Mouse (Mus musculus) midbrain, embryonic 15.5 days (tissue): ENCODE results near the gene Spata9. TPM values are rescaled to one million over a fixed set of nuclear protein-coding genes. Genes with fewer than 3 reads are reported as not detected.
A peak's percentile ranks its signal among the peaks of the same experiment; 100 is the strongest.
"Not testable (repeated sequence)": the region's sequence is repeated elsewhere in the genome, so short reads cannot be mapped to it uniquely, and the experiment has no call there.

ENCODE experiments used
- ATAC-seq: fragments of 200-750 bp; cut with Nextera tagmentation; replicated peaks from 2 replicates; pipeline ENCODE4 v1.8.0; 2017; ENCODE audit warnings: moderate TSS enrichment
- H3K27ac ChIP-seq: fragments of 300-500 bp; sonication (generic); 2 replicates; pipeline ENCODE4 v1.5.1; 2015; ENCODE audit warnings: mild to moderate bottlenecking, inconsistent platforms
- H3K27me3 ChIP-seq: fragments of 300-500 bp; sonication (generic); replicated peaks from 2 replicates; pipeline ENCODE4 v1.6.1; 2015; ENCODE audit warnings: inconsistent platforms
- H3K36me3 ChIP-seq: fragments of 300-500 bp; sonication (generic); replicated peaks from 2 replicates; pipeline ENCODE4 v1.6.1; 2015; ENCODE audit warnings: inconsistent platforms
- H3K4me1 ChIP-seq: fragments of 300-500 bp; sonication (generic); 2 replicates; pipeline ENCODE4 v1.6.1; 2015; ENCODE audit warnings: inconsistent platforms
- H3K4me2 ChIP-seq: fragments of 300-500 bp; sonication (generic); 2 replicates; pipeline ENCODE4 v1.6.1; 2015; ENCODE audit warnings: inconsistent platforms, mild to moderate bottlenecking, moderate library complexity
- H3K4me3 ChIP-seq: fragments of 300-500 bp; sonication (generic); 2 replicates; pipeline ENCODE4 v1.5.1; 2015; ENCODE audit warnings: mild to moderate bottlenecking, inconsistent platforms
- H3K9ac ChIP-seq: fragments of 300-500 bp; sonication (generic); 2 replicates; pipeline ENCODE4 v1.6.1; 2015; ENCODE audit warnings: mild to moderate bottlenecking, inconsistent platforms
- H3K9me3 ChIP-seq: fragments of 300-500 bp; sonication (generic); 2 replicates; pipeline ENCODE4 v1.6.1; 2016; ENCODE audit warnings: inconsistent platforms
- WGBS: fragments of 180-500 bp; shearing (Covaris S2); methylation state at CpG from one replicate; pipeline ENCODE4 v1.1.7; 2015; ENCODE audit warnings: mixed read lengths; 5-methylcytosine and 5-hydroxymethylcytosine counted together
- polyA plus RNA-seq: library from polyadenylated mRNA; unstranded; fragments of >200 nt; fragmentation: Nextera tagmentation; extraction: Ambion mirVana; gene quantifications from 2 replicates; pipeline ENCODE4 v1.2.1, GENCODE M21; 2015

Spata9 gene
- polyA plus RNA-seq, result 2.2 and 3.6 TPM in 2 replicates

DNA sequence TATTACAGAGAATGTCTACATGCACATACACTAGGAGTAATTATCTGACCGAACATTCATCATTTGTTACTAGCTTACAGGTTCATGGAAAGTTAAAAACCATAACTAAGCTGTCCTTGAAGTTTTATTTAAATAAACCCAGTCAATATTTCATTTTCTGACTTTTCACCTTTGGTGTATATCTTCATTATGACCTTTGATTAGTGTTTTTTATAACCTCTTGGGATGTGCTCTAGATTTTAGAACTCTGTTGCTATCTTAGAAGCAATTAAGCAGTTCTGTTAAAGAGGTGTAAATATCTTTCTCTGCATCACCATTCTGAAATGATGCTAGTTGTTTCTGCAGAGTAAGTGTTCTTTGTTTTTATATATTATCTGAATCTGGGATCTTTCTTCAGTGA, at the start of gene Spata9:
Spata9 (plus strand) TSS at position 301 of the 400 bp plus-strand sequence.
- H3K4me3 ChIP-seq, result no peak within 1 kb of the TSS
- H3K27me3 ChIP-seq, result no peaks in the 10 kb centered on the region
- H3K27ac ChIP-seq, result no peak within 1 kb of the TSS
- no peaks in the 10 kb centered on the region for H3K4me1 ChIP-seq
- H3K9me3 ChIP-seq, result no peaks in the 10 kb centered on the region
- WGBS, result 75% methylated on average over 1 of the region's 1 CpGs
- no peak within 1 kb of the TSS for H3K4me2 ChIP-seq
- ATAC-seq, result no peak
- no peaks in the 10 kb centered on the region for H3K36me3 ChIP-seq
- H3K9ac ChIP-seq, result no peak within 1 kb of the TSS

DNA sequence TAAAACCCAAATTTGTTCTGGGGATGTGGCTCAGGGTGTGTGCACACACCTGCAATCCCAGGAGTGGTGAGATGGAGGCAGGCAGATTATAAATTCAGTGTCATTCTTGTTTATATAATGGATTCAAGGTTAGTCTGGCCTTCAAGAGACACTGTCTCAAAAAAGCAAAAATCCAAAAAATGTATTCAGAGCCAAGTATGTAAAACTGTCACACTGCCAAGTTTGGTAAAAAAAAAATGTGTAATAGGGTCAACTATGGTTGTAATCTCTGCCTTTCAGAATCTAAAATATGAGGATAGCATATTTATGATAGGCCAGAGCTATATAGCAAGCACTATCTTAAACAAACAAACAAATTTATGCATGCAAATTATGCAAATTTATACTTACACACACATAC, 39.0 kb upstream of the Spata9 start:
- Histone ChIP-seq H3K27me3 (no peaks in the 10 kb centered on the region), H3K4me3 (no peak overlapping the region), H3K9ac (no peak overlapping the region), H3K4me2 (no peak overlapping the region), H3K4me1 (no peaks in the 10 kb centered on the region), H3K36me3 (peaks cover 8% of the 10 kb centered on the region; the same call in 1 of the 2 replicates), H3K27ac (no peak overlapping the region), H3K9me3 (no peaks in the 10 kb centered on the region)
- ATAC-seq, result no peak

DNA sequence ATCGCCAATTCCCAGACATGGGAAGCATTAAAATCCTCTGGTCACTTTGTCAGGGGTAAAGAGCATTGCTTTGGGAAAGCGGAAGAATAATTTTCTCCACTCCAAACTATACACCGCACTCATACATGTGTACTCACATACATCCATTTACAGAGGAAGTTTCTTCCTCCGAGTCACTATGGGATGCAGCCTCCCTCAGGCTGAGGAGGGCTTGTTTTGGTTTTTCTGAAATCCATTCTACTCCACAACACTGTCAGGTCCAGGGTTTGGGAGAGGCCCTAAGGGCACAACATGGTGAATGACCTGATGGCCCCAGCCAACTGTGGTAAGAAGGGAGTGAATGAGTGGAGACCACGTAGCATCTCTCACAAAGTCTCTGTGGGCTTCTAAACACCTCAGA, 37.9 kb upstream of the Spata9 start:
- WGBS, result 92% methylated on average over 5 of the region's 5 CpGs
- not testable (repeated sequence) for ATAC-seq, H3K9me3 ChIP-seq, H3K4me2 ChIP-seq, H3K27ac ChIP-seq, H3K9ac ChIP-seq, H3K36me3 ChIP-seq, H3K4me3 ChIP-seq, H3K4me1 ChIP-seq, H3K27me3 ChIP-seq

DNA sequence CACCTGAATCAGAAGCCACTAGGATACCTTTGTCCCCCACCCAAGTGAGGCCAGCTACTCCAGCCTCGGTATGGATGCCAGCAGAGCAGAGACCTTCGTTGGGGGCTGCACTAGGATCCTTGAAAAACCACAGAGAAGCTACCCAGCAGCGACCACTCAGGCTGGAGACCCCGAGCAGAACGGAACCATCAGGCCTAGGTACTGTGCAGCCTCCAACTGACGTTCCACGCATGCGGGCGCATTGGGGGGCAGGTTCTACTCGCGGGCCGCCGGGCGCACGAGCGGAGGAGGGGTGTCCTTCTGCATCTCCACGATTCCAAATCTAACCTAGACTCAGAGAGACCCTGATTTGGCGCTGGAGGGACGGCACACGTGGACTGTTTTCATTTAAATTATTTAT, 36.9 kb upstream of the Spata9 start:
- Histone ChIP-seq H3K27me3 (no peaks in the 10 kb centered on the region), H3K9me3 (no peaks in the 10 kb centered on the region), H3K4me3 (no peak overlapping the region), H3K9ac (no peak overlapping the region), H3K27ac (no peak overlapping the region), H3K4me1 (no peaks in the 10 kb centered on the region), H3K36me3 (peaks cover 8% of the 10 kb centered on the region; the same call in 1 of the 2 replicates), H3K4me2 (no peak overlapping the region)
- WGBS, result 94% methylated on average over 20 of the region's 20 CpGs
- 0 out of 2 replicates have a peak, but pooled peaks have one; percentile 49 for ATAC-seq

DNA sequence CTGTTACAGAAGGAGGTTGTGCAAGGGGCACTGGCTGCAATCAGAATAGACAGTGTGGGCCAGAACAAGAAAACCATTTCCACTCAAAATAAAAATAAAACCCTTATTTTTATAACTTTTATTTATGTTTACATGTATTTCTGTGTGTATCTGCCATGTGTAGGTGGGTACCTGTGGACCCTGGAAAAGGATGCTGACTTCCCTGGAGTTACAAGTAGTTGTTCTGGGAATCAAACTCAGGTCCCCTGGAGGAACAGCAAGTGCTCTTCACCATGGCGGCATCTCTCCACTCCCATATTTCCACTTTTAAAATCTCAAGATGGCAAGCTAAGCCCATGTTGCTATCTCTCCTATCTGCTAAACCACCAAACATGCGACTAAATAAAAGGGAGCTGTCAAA, 36.3 kb upstream of the Spata9 start:
- WGBS, result 86% methylated on average over 2 of the region's 2 CpGs
- no peak; the same call in 1 of the 2 replicates for ATAC-seq
- H3K27ac ChIP-seq, result no peak overlapping the region

DNA sequence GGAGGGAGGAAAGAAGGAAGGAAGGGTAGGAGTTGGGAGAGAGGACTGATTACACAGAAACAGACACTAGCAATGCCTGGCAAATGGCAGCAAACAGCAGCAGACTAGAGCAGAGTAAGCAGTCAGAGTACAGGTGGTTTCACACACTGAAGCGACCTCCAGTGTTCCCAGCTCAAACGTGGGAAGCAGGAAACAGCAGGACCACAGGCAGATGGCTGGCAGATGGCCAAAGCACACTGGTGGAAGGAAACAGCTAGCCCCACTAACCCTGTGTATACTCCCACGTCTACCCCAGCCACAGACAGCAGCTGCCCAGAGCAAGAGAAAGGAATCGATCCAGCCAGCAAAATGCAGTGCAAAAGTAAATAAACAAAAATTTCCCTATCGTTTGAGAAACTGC, 35.9 kb upstream of the Spata9 start:
- peaks cover 8% of the 10 kb centered on the region; the same call in 1 of the 2 replicates for H3K36me3 ChIP-seq
- WGBS, result 21% methylated on average over 5 of the region's 5 CpGs
- no peak overlapping the region for H3K4me2 ChIP-seq
- peak; percentile 86 for ATAC-seq
- H3K4me1 ChIP-seq, result no peaks in the 10 kb centered on the region
- no peak overlapping the region for H3K27ac ChIP-seq
- no peaks in the 10 kb centered on the region for H3K27me3 ChIP-seq
- H3K9me3 ChIP-seq, result no peaks in the 10 kb centered on the region
- H3K9ac ChIP-seq, result no peak overlapping the region
- H3K4me3 ChIP-seq, result no peak overlapping the region

More for the DNA sequence above, 36.3 kb upstream of the Spata9 start:
- Histone ChIP-seq H3K4me2 (no peak overlapping the region), H3K9ac (no peak overlapping the region), H3K27me3 (no peaks in the 10 kb centered on the region), H3K9me3 (no peaks in the 10 kb centered on the region), H3K4me1 (no peaks in the 10 kb centered on the region), H3K4me3 (no peak overlapping the region), H3K36me3 (peaks cover 8% of the 10 kb centered on the region; the same call in 1 of the 2 replicates)

DNA sequence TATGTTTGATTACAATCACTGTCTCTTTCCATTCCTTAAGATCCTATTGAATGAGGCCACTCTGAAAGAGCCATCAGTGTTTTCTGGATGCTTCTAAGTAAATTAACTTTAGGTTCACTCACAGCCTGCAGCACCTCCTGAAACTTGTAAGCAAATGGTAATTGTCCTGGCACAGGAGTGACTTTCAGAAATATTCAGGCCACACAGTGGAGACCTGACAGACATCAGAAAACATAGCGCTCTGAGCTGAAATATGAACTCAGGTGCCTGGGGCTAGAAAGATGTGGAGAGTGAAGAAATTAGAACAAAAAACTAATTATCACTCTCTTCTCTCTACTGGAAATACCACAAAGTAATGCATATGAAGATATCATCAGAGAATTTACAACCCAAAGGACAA, 33.7 kb upstream of the Spata9 start:
- 77% methylated on average over 1 of the region's 1 CpGs for WGBS
- H3K9me3 ChIP-seq, result no peaks in the 10 kb centered on the region
- ATAC-seq, result no peak
- no peaks in the 10 kb centered on the region for H3K4me1 ChIP-seq
- no peak overlapping the region for H3K9ac ChIP-seq
- H3K27me3 ChIP-seq, result no peaks in the 10 kb centered on the region
- H3K36me3 ChIP-seq, result peaks cover 17% of the 10 kb centered on the region
- no peak overlapping the region for H3K27ac ChIP-seq
- H3K4me2 ChIP-seq, result no peak overlapping the region
- no peak overlapping the region for H3K4me3 ChIP-seq

DNA sequence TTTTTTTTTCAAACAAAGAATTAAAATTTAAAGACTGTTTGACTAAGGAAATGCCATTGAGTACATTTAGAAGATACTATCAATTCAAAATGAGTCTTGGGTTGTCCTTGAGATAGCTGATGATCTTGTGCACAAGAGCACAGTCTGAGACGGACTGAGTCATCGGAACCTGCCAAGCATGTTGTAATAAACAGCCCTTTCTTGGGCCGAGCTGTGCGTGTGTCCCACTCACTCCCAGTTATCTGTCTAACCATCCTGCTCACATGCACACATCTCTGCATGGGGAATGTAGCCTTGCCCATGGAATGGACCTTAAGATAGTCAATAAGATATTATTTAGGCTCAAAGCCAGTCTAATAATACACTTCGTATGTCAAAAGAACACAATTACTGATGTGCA, 28.1 kb upstream of the Spata9 start:
- Histone ChIP-seq H3K9ac (no peak overlapping the region), H3K4me1 (peaks cover 13% of the 10 kb centered on the region), H3K9me3 (no peaks in the 10 kb centered on the region), H3K27ac (no peak overlapping the region), H3K4me2 (no peak overlapping the region), H3K36me3 (peaks cover 18% of the 10 kb centered on the region), H3K27me3 (no peaks in the 10 kb centered on the region), H3K4me3 (no peak overlapping the region)
- WGBS, result 98% methylated on average over 5 of the region's 5 CpGs
- ATAC-seq, result no peak

DNA sequence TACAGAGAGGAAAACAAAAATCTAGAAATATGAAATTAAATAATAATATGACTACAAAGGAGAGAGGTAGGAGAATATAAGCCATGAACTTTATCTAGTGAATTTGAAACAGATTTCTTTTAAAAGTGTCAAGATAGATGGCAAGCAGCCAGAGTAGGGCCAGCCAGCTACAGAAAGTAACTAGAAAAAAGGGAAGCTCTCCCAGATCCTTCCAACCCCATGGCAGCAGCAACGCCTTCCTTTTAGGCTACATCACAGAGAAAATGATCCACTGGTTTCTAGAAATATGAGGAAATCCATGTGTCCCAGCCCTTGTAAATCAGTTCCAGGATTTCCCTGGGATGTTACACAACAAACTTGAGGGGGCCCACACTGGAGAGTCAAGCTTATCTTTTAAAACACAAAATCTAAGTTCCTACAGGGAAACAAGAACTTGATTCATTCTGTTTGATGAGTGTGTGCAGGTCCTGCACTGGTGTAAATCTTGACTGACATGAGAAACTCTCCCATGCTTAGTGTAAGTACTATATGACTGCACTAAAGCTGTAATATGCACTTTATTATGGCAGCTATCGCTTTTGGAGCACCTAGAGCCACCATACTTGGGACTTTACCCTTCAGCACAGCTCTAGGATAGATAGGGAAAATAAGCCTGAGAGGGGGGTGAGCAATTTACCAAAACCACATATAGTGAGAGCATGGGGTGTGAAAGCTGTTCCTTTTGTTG, 26.0 kb upstream of the Spata9 start:
- Histone ChIP-seq H3K4me2 (peak overlapping the region; percentile 44), H3K9ac (no peak overlapping the region), H3K27ac (0 out of 2 replicates have a peak overlapping the region, but pooled peaks have one; percentile 2), H3K27me3 (no peaks in the 10 kb centered on the region), H3K4me3 (peak overlapping the region; percentile 22), H3K36me3 (peaks cover 18% of the 10 kb centered on the region), H3K4me1 (peaks cover 20% of the 10 kb centered on the region), H3K9me3 (no peaks in the 10 kb centered on the region)
- ATAC-seq, result no peak
- 87% methylated on average over 2 of the region's 2 CpGs for WGBS

DNA sequence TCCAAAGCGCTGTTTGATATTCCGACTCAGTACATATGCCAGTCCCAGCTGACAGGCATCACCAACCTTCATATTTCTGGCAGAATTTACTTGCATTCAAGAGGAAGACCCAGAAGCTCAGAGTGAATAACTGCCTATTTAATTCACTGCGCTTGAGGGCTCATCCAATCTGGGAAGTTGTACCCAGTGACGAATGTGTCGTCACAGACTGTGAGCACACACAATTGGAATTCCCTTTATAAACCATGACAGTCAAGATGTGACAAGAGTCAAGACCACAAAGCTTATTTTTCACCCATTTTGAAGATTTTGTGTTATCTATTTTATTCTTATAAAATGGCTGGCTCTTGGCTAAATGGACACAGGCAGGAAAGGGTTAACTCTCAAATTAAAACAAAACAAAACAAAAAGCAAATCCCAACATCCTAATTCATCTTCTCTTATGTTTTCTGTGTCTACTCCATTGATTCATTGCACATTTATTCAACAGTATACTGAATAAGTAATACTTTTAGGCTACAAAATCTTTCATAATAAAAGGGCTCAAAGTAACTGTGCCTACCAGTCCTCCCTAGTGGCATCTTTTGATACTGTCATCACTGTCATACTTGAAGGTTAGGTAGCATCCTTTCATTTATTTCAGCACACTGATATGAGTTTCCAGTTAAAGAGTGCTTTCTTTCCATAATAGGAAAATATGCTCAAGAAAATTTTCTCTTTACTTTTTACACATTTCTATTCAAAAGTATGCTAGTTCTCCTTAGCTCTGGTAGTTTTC, 25.2 kb upstream of the Spata9 start:
- Histone ChIP-seq H3K9me3 (no peaks in the 10 kb centered on the region), H3K27me3 (no peaks in the 10 kb centered on the region), H3K9ac (no peak overlapping the region), H3K27ac (0 out of 2 replicates have a peak overlapping the region, but pooled peaks have one; percentile 2), H3K4me1 (peaks cover 20% of the 10 kb centered on the region), H3K4me2 (peak overlapping the region; percentile 44), H3K4me3 (peak overlapping the region; percentile 22), H3K36me3 (peaks cover 18% of the 10 kb centered on the region)
- WGBS, result 55% methylated on average over 5 of the region's 5 CpGs
- peak; percentile 26; the same call in 1 of the 2 replicates for ATAC-seq

DNA sequence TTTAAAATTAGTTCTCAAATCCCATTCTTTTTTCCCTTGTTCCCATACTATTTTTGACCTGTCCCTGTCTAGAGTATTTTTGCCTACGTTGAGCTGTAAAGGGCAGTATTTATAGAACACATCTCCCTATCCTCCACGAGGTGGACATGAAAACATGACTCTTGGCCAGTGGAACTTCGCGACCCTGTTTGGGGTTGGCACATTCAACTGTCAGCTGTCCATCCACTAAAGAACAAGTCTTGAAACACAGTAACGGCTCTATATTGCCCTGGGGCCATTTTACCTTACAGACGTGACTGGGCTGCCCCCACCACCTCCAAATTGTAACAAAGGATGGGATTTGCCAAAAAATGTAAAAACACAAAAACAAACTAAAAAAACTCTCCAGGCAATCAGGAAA, 24.2 kb upstream of the Spata9 start:
- Histone ChIP-seq H3K36me3 (peaks cover 14% of the 10 kb centered on the region), H3K27me3 (no peaks in the 10 kb centered on the region), H3K4me3 (peak overlapping the region; percentile 77), H3K9ac (peak overlapping the region; percentile 86), H3K9me3 (no peaks in the 10 kb centered on the region), H3K4me2 (peak overlapping the region; percentile 56), H3K4me1 (peaks cover 20% of the 10 kb centered on the region), H3K27ac (peak overlapping the region; percentile 97)
- WGBS, result 1% methylated on average over 6 of the region's 6 CpGs
- ATAC-seq, result peak; percentile 41

DNA sequence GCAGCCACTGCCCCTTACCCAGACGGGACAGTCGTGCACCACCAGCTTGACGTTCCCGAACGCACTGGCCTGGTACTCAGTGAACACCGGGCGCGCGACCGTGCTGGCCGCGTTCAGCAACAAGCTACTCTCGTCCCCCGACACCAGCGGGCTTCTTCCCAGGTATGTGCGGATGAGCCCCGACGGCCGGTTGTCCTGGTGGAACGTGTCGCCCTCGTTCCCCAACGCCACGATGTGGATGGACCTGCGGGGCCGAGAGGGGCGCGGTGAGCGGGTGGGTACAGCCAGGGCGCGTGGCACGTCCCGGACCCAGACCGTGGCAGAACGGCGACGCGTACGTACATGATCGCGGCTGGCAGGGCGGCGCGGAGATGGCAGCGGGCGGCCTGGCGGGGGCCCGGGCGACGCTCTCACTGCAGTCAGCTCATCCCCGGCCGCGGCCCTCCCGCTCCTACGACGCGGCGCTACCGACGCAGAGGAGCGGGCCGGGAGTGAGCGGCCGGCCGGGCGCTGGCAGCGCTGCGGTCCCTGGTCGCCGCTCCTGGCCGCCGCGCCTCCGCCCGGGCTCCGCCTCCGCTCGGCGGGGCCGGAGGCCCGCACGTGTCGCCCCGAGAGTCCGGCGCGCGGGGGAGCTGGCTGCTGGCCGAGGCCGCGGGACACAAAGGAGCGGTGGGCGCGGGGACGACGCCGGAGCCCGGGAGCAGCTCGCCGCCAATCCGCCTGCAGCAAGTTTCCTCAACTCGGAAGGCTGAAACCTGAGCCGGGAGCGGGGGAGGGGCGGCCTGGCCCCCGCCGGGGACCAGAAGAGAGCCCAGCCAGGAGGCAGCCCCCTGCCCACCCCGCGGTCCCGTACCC, 23.5 kb upstream of the Spata9 start, which contains the start of gene Rhobtb3:
Rhobtb3 (minus strand) TSS at position 737 of the 855 bp plus-strand sequence.
- ATAC-seq, result peak; percentile 93
- Histone ChIP-seq H3K27ac (peak within 1 kb of the TSS; percentile 97), H3K36me3 (peaks cover 7% of the 10 kb centered on the region), H3K9ac (peak within 1 kb of the TSS; percentile 86), H3K27me3 (no peaks in the 10 kb centered on the region), H3K4me3 (peak within 1 kb of the TSS; percentile 77), H3K4me1 (peaks cover 20% of the 10 kb centered on the region), H3K4me2 (peak within 1 kb of the TSS; percentile 56), H3K9me3 (no peaks in the 10 kb centered on the region)
- WGBS, result under 1% methylated on average over 102 of the region's 110 CpGs
